Mouse (Mus musculus) thymus, postnatal 10 days (tissue): ENCODE results near the gene Vmn1r3.
"Not testable (repeated sequence)": the region's sequence is repeated elsewhere in the genome, so short reads cannot be mapped to it uniquely, and the experiment has no call there.

ENCODE experiments used
- DNase-seq, 2 experiments: peaks; one replicate each; pipeline ENCODE4 v3.0.0; 2021; ENCODE audit warnings: low spot score in 2 of 2

The Vmn1r3 gene

DNA sequence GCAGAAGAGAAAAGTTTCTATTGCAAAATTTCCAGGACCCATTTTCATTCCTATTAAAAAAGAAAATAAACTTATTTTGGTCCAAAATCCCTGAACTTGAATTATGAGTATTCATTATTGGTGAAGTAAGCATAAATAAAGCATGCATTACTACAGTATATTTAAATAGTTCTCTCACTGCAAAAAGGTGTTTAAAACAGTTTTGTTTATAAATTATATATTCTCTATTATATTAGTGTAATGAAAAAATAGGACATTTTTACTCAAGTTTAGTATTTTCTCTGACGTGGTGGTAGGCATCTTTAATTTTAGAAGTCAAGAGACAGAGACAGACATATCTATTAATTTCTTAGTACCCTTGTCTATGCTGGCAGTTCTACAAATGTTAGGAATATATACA, at the start of gene Vmn1r3:
Gene Vmn1r3 (minus strand): TSS at position 101 of the 400 bp plus-strand sequence.
- DNase-seq: not testable (repeated sequence)

DNA sequence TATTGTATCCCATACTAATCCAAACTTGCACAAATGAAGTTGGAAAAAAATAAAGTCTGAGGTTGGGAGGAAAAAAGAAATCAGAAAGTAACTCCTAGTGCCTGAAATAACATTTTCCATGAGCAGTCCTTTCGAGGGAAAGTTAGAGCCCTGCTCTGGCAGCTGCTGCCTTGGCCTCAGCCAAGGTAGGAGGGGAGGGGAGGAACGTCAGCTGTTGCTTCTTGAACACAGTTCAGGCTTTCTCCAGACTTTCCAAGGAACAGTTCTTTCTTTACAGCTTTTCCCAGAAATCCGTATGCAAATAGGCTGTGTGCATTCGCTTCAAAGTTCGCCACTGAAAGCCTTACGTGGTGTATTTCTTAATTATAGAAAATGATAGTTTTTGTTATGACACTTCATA, 46.9 kb upstream of the Vmn1r3 start:
- no peak for DNase-seq

DNA sequence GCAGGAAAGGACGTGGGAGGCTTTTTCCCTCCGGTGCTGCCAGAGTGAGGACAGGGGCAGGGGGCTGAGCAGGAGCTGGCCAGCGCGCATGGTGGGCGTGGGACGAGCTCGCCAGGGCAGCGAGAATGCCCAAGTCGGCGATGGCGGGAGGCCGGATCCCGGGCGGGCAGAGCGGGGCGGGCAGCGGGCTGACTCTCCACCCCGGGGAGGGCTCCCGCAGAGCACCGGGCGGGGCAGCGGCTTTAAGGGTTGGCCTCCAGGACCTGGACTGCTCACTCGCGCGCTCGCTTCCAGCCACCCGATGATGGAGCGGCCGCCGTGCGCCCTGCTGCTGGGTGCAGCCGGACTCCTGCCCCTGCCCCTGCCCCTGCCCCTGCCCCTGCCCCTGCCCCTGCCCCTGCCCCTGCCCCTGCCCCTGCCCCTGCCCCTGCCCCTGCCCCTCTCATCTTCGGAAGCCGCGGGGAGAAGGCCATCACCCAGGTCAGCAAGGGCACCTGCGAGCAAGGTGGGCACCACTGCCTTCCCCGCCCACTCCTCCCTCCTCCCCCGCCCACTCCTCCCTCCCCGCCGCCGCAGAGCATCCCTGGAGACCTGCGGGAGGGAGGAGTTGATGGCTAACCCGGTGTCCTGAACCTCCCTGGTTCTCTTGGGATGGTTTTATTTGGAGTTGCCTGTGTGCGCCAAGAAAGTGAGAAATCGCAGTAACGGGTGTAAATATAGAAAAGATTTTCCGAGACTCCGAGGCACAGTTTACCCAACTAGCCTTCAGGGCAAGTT, 45.9 kb upstream of the Vmn1r3 start:
- no peak for DNase-seq

DNA sequence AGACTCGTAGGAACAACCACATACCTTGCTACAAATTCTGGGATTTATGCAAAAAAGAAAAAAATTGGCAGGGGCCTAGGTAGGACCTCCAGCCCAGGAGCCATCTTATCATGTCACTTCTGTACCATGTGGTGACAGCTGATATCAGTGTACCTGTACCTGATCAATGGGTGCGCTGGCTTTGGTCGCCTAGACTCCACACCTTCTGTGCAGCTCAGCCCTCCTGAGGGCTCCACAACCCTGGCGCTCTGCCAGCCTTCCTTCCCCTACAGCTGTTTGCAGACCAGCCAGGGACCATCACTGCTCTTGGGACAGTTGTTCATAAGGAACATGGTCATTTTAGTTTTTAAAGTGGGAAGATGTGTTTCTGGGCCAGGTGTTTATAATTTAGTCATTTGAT, 44.4 kb upstream of the Vmn1r3 start:
- DNase-seq: no peak

DNA sequence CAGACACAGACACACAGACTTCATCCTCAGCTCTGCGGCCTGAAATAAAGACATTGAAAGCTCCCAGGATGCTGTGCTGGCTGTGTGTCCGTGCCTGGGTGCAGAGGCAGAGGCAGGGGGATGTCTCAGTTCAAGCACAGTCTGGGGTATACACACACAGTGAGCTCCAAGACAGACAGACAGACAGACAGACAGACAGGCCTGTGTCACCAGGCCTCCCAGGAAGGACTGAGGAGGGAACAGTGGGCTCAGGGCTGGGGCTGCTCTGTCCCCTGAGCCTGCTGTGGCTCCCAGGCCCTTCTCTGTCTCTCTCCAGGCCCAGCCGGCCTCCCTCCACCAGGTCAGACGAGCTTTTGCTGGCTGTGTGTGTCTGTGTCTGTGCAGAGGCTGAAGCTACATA, 43.3 kb upstream of the Vmn1r3 start:
- DNase-seq: no peak

DNA sequence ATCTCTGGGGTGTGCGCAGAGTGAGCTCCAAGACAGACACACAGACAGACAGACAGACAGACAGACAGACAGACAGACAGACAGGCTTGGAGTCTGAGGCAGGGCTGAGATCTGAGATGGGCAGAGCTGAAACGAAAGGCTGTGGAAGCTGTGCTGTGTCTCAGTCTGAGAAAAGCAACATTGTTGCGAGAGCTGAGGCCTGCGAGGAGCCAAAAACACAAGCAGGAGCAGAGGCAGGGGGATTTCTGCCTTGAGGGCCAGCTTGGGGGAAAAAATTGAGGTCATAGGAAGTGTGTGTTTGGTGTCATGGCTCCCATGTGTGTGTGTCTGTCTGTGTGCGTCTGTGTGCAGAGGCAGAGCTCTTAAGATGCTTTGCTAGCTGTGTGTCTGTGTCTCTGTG, 42.6 kb upstream of the Vmn1r3 start:
- DNase-seq: no peak

DNA sequence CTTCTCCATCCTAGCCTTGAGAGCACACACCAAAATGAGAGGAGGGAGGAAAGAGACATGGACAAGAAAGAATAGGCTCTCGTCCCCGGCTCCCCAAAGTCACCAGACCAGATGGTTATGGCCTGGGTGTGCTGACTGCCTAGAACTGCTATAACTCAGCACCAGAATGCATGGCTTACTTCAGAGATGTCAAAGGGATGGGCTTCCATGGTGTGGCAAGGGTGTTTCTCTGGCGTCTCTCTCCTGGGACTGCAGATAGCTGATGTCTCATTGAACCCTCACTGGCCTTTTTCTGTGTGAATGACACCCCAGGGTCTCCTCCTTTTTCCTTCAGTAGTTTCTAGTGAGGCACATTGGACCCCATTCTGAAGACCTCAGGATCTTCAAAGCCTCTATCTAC, 41.3 kb upstream of the Vmn1r3 start:
- DNase-seq: no peak

DNA sequence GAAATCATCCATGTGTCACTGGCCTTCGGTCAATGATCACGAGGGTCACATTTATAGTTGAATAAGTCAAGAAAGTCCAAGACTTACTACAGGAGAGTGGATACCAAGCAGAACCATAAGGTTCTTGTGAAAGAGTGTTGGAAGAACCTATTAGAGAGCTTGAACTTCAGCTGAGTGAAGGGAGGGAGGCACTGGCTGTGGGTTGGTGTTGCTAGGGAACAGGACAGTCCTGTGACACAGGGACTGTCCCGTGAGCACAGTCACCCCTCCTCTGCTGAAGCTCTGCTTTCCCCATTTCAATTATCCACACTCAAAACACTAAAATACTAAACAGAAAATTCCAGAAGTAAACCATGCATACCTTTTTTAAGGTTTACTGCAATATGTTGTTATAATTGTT, 40.3 kb upstream of the Vmn1r3 start:
- DNase-seq: not testable (repeated sequence)

DNA sequence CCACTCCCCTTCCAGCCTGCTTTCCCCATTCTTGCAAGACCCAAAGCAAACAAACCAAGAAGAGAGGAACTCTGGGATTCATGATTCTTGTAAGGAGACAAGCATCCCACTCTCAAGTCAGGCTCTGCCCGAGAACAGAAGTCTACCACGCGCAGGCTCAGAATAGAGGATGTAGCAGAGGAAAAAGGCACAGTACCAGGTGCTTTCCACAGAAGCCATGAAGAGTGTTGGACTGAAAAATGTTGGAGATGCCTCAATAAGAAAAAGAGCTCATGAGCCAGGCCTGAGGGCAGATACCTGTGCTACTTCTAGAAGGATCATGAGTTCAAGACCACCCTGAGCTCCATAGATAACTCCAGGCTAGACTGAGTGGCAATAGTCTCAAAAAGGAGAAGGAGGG, 39.7 kb upstream of the Vmn1r3 start:
- not testable (repeated sequence) for DNase-seq

DNA sequence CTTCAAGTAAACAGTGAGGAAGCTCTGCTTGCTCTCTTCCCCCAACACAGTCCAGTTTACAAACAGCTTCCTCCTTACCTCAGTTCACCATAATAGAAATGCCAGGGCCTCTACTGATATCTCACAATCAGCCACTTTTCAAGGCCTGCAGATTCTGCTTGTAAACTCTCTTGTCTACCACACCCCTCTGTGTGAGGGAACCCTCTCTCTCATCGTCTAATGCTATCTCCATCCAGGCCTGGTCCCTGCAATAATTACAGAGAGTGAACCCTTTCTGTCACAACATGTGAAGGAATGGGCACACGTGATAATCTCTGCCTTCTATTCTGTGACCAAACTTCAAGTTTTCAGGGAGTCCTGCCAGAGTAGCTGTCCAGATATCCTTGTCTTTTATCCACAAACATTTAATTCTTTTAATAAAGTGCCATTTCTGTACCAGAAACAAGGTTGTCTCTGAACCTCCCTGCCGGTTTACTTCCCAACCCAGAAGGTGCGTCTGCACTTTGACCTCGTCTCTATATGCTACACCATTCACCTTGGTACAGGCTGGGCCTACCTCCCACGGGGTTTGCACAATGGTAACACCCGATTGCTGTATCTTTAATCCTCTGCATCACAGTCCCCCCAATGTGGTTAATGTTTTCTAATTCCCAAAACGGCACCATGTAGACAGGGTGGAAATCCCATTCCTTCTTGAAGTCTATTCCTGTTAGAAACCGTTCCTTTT, 38.5 kb upstream of the Vmn1r3 start:
- DNase-seq: not testable (repeated sequence)

DNA sequence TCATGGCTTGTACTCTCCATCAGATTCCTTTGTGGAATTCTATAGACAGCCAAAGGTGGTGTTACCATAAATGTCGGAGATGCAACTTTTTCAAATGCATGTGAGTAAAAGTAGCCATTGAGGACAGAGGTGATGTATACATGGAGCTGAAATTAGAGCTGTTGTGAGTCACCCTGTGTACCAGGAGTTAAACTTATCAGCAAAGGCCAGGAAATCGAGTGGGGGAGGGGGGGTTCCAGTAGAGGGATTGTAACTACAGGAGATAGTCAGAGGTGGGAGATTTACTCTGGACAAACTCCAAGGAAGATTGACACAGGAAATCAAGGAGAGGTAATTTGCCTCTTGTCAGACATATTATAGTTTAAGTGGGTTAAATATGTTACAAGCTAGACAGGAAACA, 31.2 kb upstream of the Vmn1r3 start:
- not testable (repeated sequence) for DNase-seq

DNA sequence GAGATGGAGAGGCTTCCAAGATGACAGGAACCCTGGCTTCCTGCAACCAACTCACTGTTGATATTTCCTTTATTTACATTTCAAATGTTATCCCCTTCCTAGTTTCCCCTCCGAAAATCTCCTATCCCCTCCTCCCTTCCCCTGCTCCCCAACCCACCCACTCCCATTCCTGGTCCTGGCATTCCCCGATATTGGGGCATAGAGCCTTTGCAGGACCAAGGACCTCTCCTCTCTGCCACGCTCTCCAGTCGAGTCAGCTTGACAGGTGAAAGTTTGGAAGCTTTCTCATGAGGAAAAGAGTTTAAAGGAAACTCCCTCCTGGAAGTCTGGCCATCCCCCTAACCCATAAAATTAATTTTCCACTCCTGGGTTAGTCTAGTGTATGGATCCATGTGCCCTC, 28.2 kb upstream of the Vmn1r3 start:
- DNase-seq: not testable (repeated sequence)

DNA sequence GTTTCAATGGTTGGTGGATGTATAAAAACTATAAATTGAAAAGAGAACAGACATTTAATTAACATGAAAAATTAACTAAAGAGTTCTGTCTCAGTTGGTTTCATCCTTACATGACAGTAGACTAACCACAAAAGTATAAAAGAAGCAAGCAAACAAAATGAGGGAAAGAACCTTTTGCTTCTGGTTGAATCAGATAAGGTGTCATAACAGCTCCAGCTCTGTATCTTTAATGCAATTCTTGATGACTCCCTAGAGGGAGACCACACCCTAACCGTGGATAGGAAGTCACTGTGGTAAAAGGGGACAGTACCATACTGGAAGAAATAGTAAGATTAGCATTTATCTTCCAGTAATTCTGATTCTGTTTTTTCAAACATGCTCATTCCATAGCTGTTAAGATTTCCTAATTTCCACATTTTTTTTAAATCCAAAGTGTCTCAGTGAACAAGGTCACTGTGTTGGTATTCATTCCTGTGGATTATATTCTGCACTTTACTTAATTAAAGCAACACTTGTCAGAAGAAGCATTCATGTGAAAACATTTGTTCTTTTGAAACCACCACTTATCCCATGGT, 24.6 kb upstream of the Vmn1r3 start:
- DNase-seq: not testable (repeated sequence)

DNA sequence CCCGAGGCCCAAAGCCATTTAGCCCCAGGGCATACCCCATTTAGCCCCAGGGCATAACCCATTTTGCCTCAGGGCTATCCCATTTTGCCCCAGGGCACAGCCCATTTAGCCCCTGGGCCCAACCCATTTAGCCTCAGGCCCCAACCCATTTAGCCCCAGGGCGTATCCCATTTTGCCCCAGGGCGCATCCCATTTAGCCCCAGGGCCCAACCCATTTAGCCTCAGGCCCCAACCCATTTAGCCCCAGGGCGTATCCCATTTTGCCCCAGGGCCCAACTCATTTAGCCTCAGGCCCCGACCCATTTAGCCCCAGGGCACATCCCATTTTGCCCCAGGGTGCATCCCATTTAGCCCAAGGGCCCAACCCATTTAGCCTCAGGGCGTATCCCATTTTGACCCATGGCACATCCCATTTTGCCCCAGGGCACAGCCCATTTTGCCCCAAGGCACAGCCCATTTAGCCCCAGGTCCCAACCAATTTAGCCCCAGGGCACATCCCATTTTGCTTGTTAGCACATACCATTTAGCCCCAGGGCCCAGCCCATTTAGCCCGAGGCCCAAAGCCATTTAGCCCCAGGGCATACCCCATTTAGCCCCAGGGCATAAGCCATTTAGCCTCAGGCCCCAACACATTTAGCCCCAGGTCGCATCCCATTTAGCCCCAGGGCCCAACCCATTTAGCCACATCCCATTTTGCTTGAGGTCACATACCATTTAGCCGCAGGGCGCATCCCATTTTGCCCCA, 8.2 kb downstream of the Vmn1r3 start:
- DNase-seq: peak; percentile 9 to 35

DNA sequence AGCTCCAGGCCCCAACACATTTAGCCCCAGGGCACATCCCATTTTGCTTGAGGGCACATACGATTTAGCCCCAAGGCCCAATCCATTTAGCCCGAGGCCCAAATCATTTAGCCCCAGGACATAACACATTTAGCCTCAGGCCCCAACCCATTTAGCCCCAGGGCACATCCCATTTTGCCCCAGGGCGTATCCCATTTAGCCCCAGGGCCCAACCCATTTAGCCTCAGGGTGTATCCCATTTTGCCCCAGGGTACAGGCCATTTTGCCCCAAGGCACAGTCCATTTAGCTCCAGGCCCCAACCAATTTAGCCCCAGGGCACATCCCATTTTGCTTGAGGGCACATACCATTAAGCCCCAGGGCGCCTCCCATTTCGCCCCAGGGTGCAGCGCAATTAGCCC, 9.0 kb downstream of the Vmn1r3 start:
- DNase-seq: not testable (repeated sequence)

DNA sequence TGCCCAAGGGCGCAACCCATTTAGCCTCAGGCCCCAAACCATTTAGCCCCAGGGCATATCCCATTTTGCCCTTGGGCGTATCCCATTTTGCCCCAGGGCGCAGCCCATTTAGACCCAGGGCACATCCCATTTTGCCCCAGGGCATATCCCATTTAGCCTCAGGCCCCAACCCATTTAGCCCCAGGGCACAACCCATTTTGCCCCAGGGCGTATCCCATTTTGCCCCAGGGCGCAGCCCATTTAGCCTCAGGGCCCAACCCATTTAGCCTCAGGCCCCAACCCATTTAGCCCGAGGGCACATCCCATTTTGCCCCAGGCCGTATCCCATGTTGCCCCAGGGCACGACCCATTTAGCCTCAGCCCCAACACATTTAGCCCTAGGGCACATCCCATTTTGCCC, 9.4 kb downstream of the Vmn1r3 start:
- DNase-seq: not testable (repeated sequence)

DNA sequence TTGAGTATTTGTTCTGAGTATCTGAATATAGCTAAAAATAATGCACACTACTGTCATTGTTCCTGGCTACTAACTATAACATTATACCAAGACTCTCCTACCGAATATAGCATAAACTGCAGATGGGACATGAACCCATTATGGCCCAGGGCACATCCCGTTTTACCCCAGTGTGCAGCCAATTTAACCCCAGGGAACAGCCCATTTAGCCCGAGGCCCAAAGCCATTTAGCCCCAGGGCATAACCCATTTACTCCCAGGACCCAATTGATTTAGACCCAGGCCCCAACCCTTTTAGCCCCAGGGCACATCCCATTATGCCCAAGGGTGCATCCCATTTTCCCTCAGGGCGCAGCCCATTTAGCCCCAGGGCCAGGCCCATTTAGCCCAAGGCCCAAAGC, 10.6 kb downstream of the Vmn1r3 start:
- not testable (repeated sequence) for DNase-seq

DNA sequence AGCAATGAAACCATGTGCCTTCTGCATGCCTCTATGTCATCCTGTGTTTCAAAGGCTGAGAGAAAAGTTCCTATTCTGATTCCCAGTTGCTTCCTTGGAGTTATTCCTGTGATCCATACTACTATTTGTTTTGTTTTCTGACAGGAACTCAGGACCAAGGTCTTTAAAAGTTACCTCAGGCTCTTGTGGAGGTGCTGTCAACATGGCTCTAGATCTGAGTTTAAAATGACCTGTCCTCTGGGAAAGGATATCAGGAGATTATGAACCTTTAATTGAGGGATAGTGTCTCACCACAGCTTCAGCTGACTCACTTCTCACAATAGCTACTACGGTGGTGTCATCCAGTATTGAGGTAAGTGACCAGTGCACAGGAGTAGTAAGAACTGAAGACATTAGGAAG, 18.1 kb downstream of the Vmn1r3 start, which contains the start of gene Vmn1r2:
Gene Vmn1r2 (plus strand): TSS at position 301 of the 400 bp plus-strand sequence.
- not testable (repeated sequence) for DNase-seq

DNA sequence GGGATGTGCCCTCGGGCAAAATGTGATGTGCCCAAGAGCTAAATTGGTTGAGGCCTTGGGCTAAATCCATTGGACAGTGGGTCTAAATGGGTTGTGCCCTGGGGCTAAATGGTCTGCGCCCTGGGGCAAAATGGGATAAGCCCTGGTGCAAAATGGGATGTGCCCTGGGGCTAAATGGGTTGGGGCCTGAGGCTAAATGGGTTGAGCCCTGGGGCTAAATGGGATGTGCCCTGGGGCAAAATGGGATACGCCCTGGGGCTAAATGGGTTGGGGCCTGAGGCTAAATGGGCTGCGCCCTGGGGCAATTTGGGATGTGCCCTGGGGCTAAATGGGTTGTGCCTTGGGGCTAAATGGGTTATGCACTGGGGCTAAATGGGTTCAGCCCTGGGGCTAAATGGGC, 20.1 kb downstream of the Vmn1r3 start:
- peak; percentile 32 to 39 for DNase-seq

DNA sequence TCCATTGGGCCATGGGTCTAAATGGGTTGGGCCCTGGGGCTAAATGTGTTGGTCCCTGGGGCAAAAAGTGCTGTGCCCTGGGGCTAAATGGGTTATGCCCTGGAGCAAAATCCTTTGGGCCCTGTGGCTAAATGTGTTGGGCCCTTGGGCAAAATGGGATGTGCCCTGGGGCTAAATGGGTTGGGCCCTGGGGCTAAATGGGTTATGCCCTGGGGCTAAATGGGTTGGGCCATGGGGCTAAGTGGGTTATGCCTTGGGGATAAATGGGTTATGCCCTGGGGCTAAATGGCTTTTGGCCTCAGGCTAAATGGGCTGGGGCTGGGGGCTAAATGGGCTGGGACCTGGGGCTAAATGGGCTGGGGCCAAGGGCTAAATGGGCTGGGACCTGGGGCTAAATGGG, 20.7 kb downstream of the Vmn1r3 start:
- DNase-seq: not testable (repeated sequence)

DNA sequence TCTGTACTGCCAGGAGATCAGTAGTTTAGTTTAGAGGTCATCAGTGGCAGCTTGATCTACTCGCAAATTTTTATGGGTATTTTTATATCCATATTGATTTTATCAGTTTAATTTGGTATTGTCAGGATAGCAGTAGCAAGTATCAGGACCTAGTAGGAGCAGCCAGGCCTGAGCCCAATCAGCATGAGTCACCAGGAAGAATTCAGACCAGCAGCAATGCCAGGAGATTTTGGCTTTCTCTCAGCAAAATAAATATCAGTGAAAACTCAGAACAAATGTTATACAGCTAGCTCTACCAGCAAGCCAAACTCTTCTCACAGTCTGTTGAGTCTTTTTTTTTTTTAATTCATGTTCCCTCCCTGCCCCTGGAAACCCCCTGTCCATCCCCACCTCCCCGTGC, 31.8 kb downstream of the Vmn1r3 start:
- not testable (repeated sequence) for DNase-seq

DNA sequence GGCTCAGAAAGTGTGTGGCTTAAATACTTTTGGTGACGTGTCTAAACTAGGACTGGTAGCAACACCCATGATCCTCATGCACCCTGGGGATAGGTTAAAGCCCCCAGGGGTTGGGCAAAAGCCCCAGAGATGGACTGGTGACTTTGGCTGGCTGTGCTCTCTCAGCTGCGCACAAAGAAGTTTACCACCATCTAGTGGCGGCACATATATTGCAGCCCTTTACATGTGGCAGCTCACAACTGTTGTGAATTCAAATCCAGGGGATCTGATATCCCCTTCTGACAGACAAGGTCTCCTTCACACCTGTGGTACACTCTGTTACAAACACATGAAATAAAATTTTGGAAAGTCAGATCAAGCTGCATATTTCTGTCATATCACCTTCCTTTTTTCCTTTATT, 37.2 kb downstream of the Vmn1r3 start:
- DNase-seq: not testable (repeated sequence)
